Mouse (Mus musculus): Measurements from ENCODE around the gene Sys1. TPM values are rescaled to one million over a fixed set of nuclear protein-coding genes. Genes with fewer than 3 reads are reported as not detected.

Gene Sys1
- polyA plus RNA-seq, 1 experiment from 2014 or later: 48.6 TPM

DNA sequence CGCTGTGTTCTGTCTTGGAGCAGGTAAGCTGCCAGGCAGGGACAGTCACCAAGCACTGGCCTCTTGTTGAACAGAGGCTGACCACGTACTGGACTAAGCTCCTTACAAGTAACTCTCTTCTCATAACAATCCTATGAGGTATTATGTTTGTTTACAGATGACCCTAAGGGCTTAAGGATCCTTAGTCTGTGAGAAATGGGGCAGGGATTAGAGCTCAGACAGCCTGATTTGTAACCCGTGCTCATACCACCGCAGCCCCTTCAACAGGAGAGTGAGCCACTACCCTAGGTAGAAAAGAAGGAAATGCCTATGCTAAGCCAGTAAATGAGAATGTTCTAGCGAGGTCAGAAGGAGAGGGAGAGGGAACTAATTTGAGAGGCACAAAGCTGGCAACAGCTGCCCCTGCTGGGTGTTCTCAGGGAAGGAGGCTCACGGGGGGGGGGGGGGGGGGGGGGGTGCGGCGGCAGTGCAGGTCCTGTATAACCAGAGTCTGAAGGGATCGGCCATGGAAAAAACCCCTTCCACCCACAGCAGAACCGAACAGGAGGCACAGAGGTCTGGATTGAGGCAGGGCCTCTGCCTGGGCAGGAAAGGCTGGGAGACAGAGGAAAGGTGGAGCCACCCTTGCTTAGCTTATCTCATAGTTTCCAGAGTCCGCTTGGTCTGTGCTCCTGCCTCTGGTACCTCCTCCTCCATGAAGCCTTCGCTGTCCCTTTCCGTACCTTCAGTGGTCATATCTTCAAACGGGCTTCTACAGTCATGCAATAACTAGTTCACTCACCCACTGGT lies 55.6 kb downstream of the Sys1 start:
- Histone ChIP-seq H3K4me2 (replicated peaks; ENCODE audit: low read depth) (no peak overlapping the region), H3K27me3 (ENCODE audit: control insufficient read depth, insufficient read depth, low read length) (no peaks in the 10 kb centered on the region), H3K9me3 (ENCODE audit: control insufficient read depth, low read length) (no peaks in the 10 kb centered on the region), H3K9ac (ENCODE audit: low read length) (no peak overlapping the region), H3K27ac (replicated peaks) (peak overlapping the region; percentile 30; the same call in 1 of the 2 replicates), H3K36me3 (ENCODE audit: control insufficient read depth, insufficient read depth, low read length) (0 out of 2 replicates have a peak, but pooled peaks cover 2% of the 10 kb centered on the region), H3K4me1 (replicated peaks; ENCODE audit: control insufficient read depth, insufficient read depth) (peaks cover 3% of the 10 kb centered on the region; the same call in 1 of the 2 replicates), H3K4me3 (ENCODE audit: low read depth, low read length) (no peak overlapping the region)
- no peak for TF ChIP-seq EP300 (optimal IDR thresholded peaks at IDR 0.05)
- TF ChIP-seq CTCF (IDR thresholded peaks at IDR 0.05; ENCODE audit: low read depth): no peak
- peak; percentile 65 for ATAC-seq (ENCODE audit: low FRiP score, low TSS enrichment)
- 45% methylated on average over 12 of the region's 14 CpGs for WGBS
- DNase-seq (ENCODE audit: low spot score): peak; percentile 33

DNA sequence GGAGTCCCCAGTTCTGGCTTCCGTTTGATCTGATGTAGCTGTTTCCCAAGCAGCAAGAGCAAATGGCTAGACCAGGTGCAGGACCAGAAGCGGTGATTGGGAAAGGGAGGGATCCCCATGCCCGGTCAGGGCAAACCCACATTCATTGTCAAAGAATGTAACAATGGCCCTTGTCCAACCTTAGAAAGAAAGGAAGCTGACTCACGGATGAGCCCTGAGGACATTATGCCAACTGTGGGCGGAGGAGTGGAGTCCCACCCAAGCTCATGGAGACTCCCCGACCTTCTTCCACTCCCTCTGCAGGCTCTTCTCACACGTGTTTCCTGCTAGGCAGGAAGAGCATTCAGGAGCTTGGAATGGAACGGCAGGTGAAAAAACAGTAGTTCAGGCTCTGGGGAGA lies 56.6 kb downstream of the Sys1 start:
- 51% methylated on average over 8 of the region's 8 CpGs for WGBS
- DNase-seq (ENCODE audit: low spot score): peak; percentile 37
- H3K4me1 ChIP-seq (replicated peaks; ENCODE audit: control insufficient read depth, insufficient read depth): peaks cover 3% of the 10 kb centered on the region; the same call in 1 of the 2 replicates
- peak; percentile 16; the same call in 1 of the 2 replicates for ATAC-seq (ENCODE audit: low FRiP score, low TSS enrichment)
- H3K27ac ChIP-seq (replicated peaks): 0 out of 2 replicates have a peak overlapping the region, but pooled peaks have one; percentile 30
- TF ChIP-seq CTCF (IDR thresholded peaks at IDR 0.05; ENCODE audit: low read depth) (no peak), EP300 (optimal IDR thresholded peaks at IDR 0.05) (no peak)
- 0 out of 2 replicates have a peak, but pooled peaks cover 2% of the 10 kb centered on the region for H3K36me3 ChIP-seq (ENCODE audit: control insufficient read depth, insufficient read depth, low read length)
- no peaks in the 10 kb centered on the region for H3K9me3 ChIP-seq (ENCODE audit: control insufficient read depth, low read length)
- no peak overlapping the region for H3K9ac ChIP-seq (ENCODE audit: low read length)
- H3K4me2 ChIP-seq (replicated peaks; ENCODE audit: low read depth): no peak overlapping the region
- no peaks in the 10 kb centered on the region for H3K27me3 ChIP-seq (ENCODE audit: control insufficient read depth, insufficient read depth, low read length)
- H3K4me3 ChIP-seq (ENCODE audit: low read depth, low read length): no peak overlapping the region

DNA sequence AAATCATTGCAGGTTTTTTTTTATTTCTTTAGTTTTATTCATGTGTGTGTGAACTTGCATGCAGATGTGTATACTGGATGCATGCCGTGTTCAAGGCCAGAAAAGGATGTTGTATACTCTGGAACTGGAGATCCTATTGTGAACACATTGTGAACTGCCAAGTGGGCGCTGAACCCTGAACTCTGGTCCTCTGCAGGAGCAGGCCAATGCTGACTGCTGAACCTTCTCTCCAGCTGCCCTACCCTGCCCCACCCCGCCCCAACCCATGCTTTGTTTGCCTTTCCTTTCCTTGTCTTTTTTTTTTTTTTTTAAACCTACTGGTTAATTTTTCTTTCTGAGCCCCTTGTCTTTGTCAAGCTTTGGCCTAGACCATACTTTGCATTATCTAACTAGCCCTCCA lies 58.2 kb downstream of the Sys1 start:
- ATAC-seq (ENCODE audit: low FRiP score, low TSS enrichment): no peak
- WGBS: 63% methylated on average over 3 of the region's 3 CpGs
- no peak for TF ChIP-seq EP300 (optimal IDR thresholded peaks at IDR 0.05)
- TF ChIP-seq CTCF (IDR thresholded peaks at IDR 0.05; ENCODE audit: low read depth): no peak

DNA sequence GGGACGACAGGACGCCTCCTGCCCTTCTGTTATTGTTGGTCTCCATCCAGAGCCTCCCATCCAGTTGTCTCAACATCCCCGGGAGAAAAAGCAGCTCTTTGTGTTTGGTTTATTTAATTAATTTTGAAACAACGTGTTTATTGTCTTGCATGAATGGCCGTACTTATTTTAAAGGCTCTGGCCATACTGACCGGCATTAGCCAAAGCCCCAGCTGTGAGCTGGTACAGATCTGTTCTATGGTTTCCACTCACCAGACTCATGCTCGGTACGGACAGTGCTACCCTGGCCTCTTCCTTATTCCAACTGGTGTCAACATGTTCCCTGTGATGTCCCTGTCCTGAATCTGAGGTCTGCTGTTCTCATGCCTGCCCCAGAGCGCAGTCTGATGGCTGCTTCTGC lies 59.1 kb downstream of the Sys1 start:
- 75% methylated on average over 9 of the region's 9 CpGs for WGBS
- Histone ChIP-seq H3K27ac (replicated peaks) (no peak overlapping the region), H3K4me3 (ENCODE audit: low read depth, low read length) (no peak overlapping the region), H3K9ac (ENCODE audit: low read length) (no peak overlapping the region), H3K4me1 (replicated peaks; ENCODE audit: control insufficient read depth, insufficient read depth) (peaks cover 3% of the 10 kb centered on the region; the same call in 1 of the 2 replicates), H3K9me3 (ENCODE audit: control insufficient read depth, low read length) (no peaks in the 10 kb centered on the region), H3K27me3 (ENCODE audit: control insufficient read depth, insufficient read depth, low read length) (no peaks in the 10 kb centered on the region), H3K36me3 (ENCODE audit: control insufficient read depth, insufficient read depth, low read length) (no peaks in the 10 kb centered on the region), H3K4me2 (replicated peaks; ENCODE audit: low read depth) (no peak overlapping the region)
- no peak for ATAC-seq (ENCODE audit: low FRiP score, low TSS enrichment)
- TF ChIP-seq EP300 (optimal IDR thresholded peaks at IDR 0.05): no peak
- no peak for TF ChIP-seq CTCF (IDR thresholded peaks at IDR 0.05; ENCODE audit: low read depth)
- no peak for DNase-seq (ENCODE audit: low spot score)

More for the DNA sequence above, 58.2 kb downstream of the Sys1 start:
- Histone ChIP-seq H3K27ac (replicated peaks) (no peak overlapping the region), H3K27me3 (ENCODE audit: control insufficient read depth, insufficient read depth, low read length) (no peaks in the 10 kb centered on the region), H3K36me3 (ENCODE audit: control insufficient read depth, insufficient read depth, low read length) (no peaks in the 10 kb centered on the region), H3K4me2 (replicated peaks; ENCODE audit: low read depth) (no peak overlapping the region), H3K9ac (ENCODE audit: low read length) (no peak overlapping the region), H3K4me3 (ENCODE audit: low read depth, low read length) (no peak overlapping the region), H3K4me1 (replicated peaks; ENCODE audit: control insufficient read depth, insufficient read depth) (peaks cover 3% of the 10 kb centered on the region; the same call in 1 of the 2 replicates), H3K9me3 (ENCODE audit: control insufficient read depth, low read length) (no peaks in the 10 kb centered on the region)
- DNase-seq (ENCODE audit: low spot score): peak; percentile 66

GRCm38 (mm10) chr2:164516592-164516991 lies 59.8 kb downstream of the Sys1 start:
- H3K36me3 ChIP-seq (ENCODE audit: control insufficient read depth, insufficient read depth, low read length): no peaks in the 10 kb centered on the region
- DNase-seq (ENCODE audit: low spot score): no peak
- 66% methylated on average over 11 of the region's 11 CpGs for WGBS
- H3K4me1 ChIP-seq (replicated peaks; ENCODE audit: control insufficient read depth, insufficient read depth): peaks cover 3% of the 10 kb centered on the region; the same call in 1 of the 2 replicates
- H3K4me3 ChIP-seq (ENCODE audit: low read depth, low read length): no peak overlapping the region
- H3K4me2 ChIP-seq (replicated peaks; ENCODE audit: low read depth): no peak overlapping the region
- no peak overlapping the region for H3K9ac ChIP-seq (ENCODE audit: low read length)
- ATAC-seq (ENCODE audit: low FRiP score, low TSS enrichment): no peak
- H3K27me3 ChIP-seq (ENCODE audit: control insufficient read depth, insufficient read depth, low read length): no peaks in the 10 kb centered on the region
- no peaks in the 10 kb centered on the region for H3K9me3 ChIP-seq (ENCODE audit: control insufficient read depth, low read length)
- no peak overlapping the region for H3K27ac ChIP-seq (replicated peaks)
- no peak for TF ChIP-seq CTCF (IDR thresholded peaks at IDR 0.05; ENCODE audit: low read depth)
- TF ChIP-seq EP300 (optimal IDR thresholded peaks at IDR 0.05): no peak
